Mouse (Mus musculus): ENCODE data around the gene Mindy1. TPM values are rescaled to one million over a fixed set of nuclear protein-coding genes. Genes with fewer than 3 reads are reported as not detected.

Mindy1 gene
- polyA plus RNA-seq, 2 experiments, result 45.6 to 45.8 TPM

GRCm38 (mm10) chr3:95298018-95298417 is 16.9 kb downstream of the Mindy1 start:
- Histone ChIP-seq H3K4me1 (ENCODE audit: control insufficient read depth, insufficient read depth, low read length) (no peaks in the 10 kb centered on the region), H3K36me3 (ENCODE audit: control insufficient read depth, insufficient read depth, low read length) (peaks cover 38% of the 10 kb centered on the region), H3K27ac (replicated peaks; ENCODE audit: low read depth, low read length) (no peak overlapping the region), H3K4me3 (replicated peaks; ENCODE audit: low read length) (no peak overlapping the region), H3K4me2 (replicated peaks; ENCODE audit: low read depth, low read length, severe bottlenecking) (no peak overlapping the region), H3K9me3 (ENCODE audit: control insufficient read depth, low read length) (no peaks in the 10 kb centered on the region), H3K27me3 (ENCODE audit: control insufficient read depth, insufficient read depth, low read length) (no peaks in the 10 kb centered on the region), H3K9ac (ENCODE audit: low read depth, low read length, severe bottlenecking) (no peak overlapping the region)
- no peak for ATAC-seq (ENCODE audit: low FRiP score, low read depth)
- no peak for DNase-seq (ENCODE audit: low spot score)
- 82% methylated on average over 7 of the region's 7 CpGs for WGBS
- no peak for TF ChIP-seq POLR2A (IDR thresholded peaks at IDR 0.05; ENCODE audit: borderline replicate concordance, extremely low read depth, insufficient read depth, insufficient read length)

- no peak for TF ChIP-seq POLR2A (IDR thresholded peaks at IDR 0.05; ENCODE audit: borderline replicate concordance, extremely low read depth, insufficient read depth, insufficient read length)
- Histone ChIP-seq H3K4me2 (replicated peaks; ENCODE audit: low read depth, low read length, severe bottlenecking) (no peak overlapping the region), H3K4me1 (ENCODE audit: control insufficient read depth, insufficient read depth, low read length) (no peaks in the 10 kb centered on the region), H3K27me3 (ENCODE audit: control insufficient read depth, insufficient read depth, low read length) (no peaks in the 10 kb centered on the region), H3K36me3 (ENCODE audit: control insufficient read depth, insufficient read depth, low read length) (peaks cover 11% of the 10 kb centered on the region; the same call in 1 of the 2 replicates), H3K4me3 (replicated peaks; ENCODE audit: low read length) (no peak overlapping the region), H3K27ac (replicated peaks; ENCODE audit: low read depth, low read length) (no peak overlapping the region), H3K9ac (ENCODE audit: low read depth, low read length, severe bottlenecking) (no peak overlapping the region), H3K9me3 (ENCODE audit: control insufficient read depth, low read length) (no peaks in the 10 kb centered on the region)
- ATAC-seq (ENCODE audit: low FRiP score, low read depth) (no peak), DNase-seq (ENCODE audit: low spot score) (no peak)
- 88% methylated on average over 3 of the region's 3 CpGs for WGBS
Observed at GRCm38 (mm10) chr3:95301204-95301796, 20.2 kb downstream of the Mindy1 start.

GRCm38 (mm10) chr3:95306244-95306643 is 25.1 kb downstream of the Mindy1 start:
- ATAC-seq (ENCODE audit: low FRiP score, low read depth), result no peak

GRCm38 (mm10) chr3:95307100-95307499 is 26.0 kb downstream of the Mindy1 start, which contains the start of gene Anxa9:
Gene Anxa9, minus strand, starts transcription at chr3:95307176.
- Histone ChIP-seq H3K36me3 (ENCODE audit: control insufficient read depth, insufficient read depth, low read length) (no peaks in the 10 kb centered on the region), H3K4me2 (replicated peaks; ENCODE audit: low read depth, low read length, severe bottlenecking) (no peak within 1 kb of the TSS), H3K9ac (ENCODE audit: low read depth, low read length, severe bottlenecking) (no peak within 1 kb of the TSS), H3K27ac (replicated peaks; ENCODE audit: low read depth, low read length) (no peak within 1 kb of the TSS), H3K9me3 (ENCODE audit: control insufficient read depth, low read length) (no peaks in the 10 kb centered on the region), H3K4me3 (replicated peaks; ENCODE audit: low read length) (no peak within 1 kb of the TSS), H3K27me3 (ENCODE audit: control insufficient read depth, insufficient read depth, low read length) (no peaks in the 10 kb centered on the region), H3K4me1 (ENCODE audit: control insufficient read depth, insufficient read depth, low read length) (no peaks in the 10 kb centered on the region)
- TF ChIP-seq POLR2A (IDR thresholded peaks at IDR 0.05; ENCODE audit: borderline replicate concordance, extremely low read depth, insufficient read depth, insufficient read length), result no peak
- no peak for ATAC-seq (ENCODE audit: low FRiP score, low read depth)
- 63% methylated on average over 7 of the region's 7 CpGs for WGBS
- no peak for DNase-seq (ENCODE audit: low spot score)

More at GRCm38 (mm10) chr3:95306244-95306643, 25.1 kb downstream of the Mindy1 start:
- Histone ChIP-seq H3K9me3 (ENCODE audit: control insufficient read depth, low read length) (no peaks in the 10 kb centered on the region), H3K4me1 (ENCODE audit: control insufficient read depth, insufficient read depth, low read length) (no peaks in the 10 kb centered on the region), H3K27me3 (ENCODE audit: control insufficient read depth, insufficient read depth, low read length) (no peaks in the 10 kb centered on the region), H3K27ac (replicated peaks; ENCODE audit: low read depth, low read length) (no peak overlapping the region), H3K4me3 (replicated peaks; ENCODE audit: low read length) (no peak overlapping the region), H3K36me3 (ENCODE audit: control insufficient read depth, insufficient read depth, low read length) (no peaks in the 10 kb centered on the region), H3K9ac (ENCODE audit: low read depth, low read length, severe bottlenecking) (no peak overlapping the region), H3K4me2 (replicated peaks; ENCODE audit: low read depth, low read length, severe bottlenecking) (no peak overlapping the region)
- 81% methylated on average over 4 of the region's 4 CpGs for WGBS
- no peak for TF ChIP-seq POLR2A (IDR thresholded peaks at IDR 0.05; ENCODE audit: borderline replicate concordance, extremely low read depth, insufficient read depth, insufficient read length)
- no peak for DNase-seq (ENCODE audit: low spot score)

- DNase-seq (ENCODE audit: low spot score), result no peak
- Histone ChIP-seq H3K9ac (ENCODE audit: low read depth, low read length, severe bottlenecking) (no peak overlapping the region), H3K36me3 (ENCODE audit: control insufficient read depth, insufficient read depth, low read length) (no peaks in the 10 kb centered on the region), H3K9me3 (ENCODE audit: control insufficient read depth, low read length) (no peaks in the 10 kb centered on the region), H3K4me3 (replicated peaks; ENCODE audit: low read length) (no peak overlapping the region), H3K27me3 (ENCODE audit: control insufficient read depth, insufficient read depth, low read length) (no peaks in the 10 kb centered on the region), H3K4me2 (replicated peaks; ENCODE audit: low read depth, low read length, severe bottlenecking) (no peak overlapping the region), H3K4me1 (ENCODE audit: control insufficient read depth, insufficient read depth, low read length) (no peaks in the 10 kb centered on the region), H3K27ac (replicated peaks; ENCODE audit: low read depth, low read length) (no peak overlapping the region)
- TF ChIP-seq POLR2A (IDR thresholded peaks at IDR 0.05; ENCODE audit: borderline replicate concordance, extremely low read depth, insufficient read depth, insufficient read length), result no peak
- WGBS, result 73% methylated on average over 3 of the region's 3 CpGs
- no peak for ATAC-seq (ENCODE audit: low FRiP score, low read depth)
Observed at GRCm38 (mm10) chr3:95310496-95310895, 29.4 kb downstream of the Mindy1 start.

Measured in limb, embryonic 14.5 days (tissue).